Mouse (Mus musculus) forebrain, embryonic 10.5 days (tissue): ENCODE results near the gene Rpl15. TPM values are rescaled to one million over a fixed set of nuclear protein-coding genes. Genes with fewer than 3 reads are reported as not detected.

ENCODE experiments used
- polyA plus RNA-seq: library from polyadenylated mRNA; unstranded; fragments of >200 nt; fragmentation: Nextera tagmentation; extraction: Ambion mirVana; gene quantifications from 2 replicates; pipeline ENCODE4 v1.2.1, GENCODE M21; 2016

The Rpl15 gene
- polyA plus RNA-seq, 1 experiment from 2014 or later = 464 TPM

Other genes with a start within 250 kb of the Rpl15 start
- gene Nr1d2, start 32.3 kb downstream of the Rpl15 start, polyA plus RNA-seq = 4.1 and 4.2 TPM in 2 replicates
- gene Nkiras1, start 255 bp downstream of the Rpl15 start, polyA plus RNA-seq = 12.2 and 13.6 TPM in 2 replicates
- gene Ube2e1, start 60.5 kb upstream of the Rpl15 start, polyA plus RNA-seq = 166 and 172 TPM in 2 replicates